Mouse (Mus musculus) brain, adult 10 weeks (tissue): ENCODE data around the gene Actr2. TPM values are rescaled to one million over a fixed set of nuclear protein-coding genes. Genes with fewer than 3 reads are reported as not detected.

ENCODE experiments used
- polyA plus RNA-seq: library from polyadenylated mRNA; stranded (reverse); fragments of 350-450 nt; fragmentation: Illumina TruSeq; extraction: RNeasy Lipid Tissue Mini Kit (QIAGEN cat#74804); gene quantifications from one replicate; pipeline ENCODE4 v1.2.3, GENCODE M21; 2015; ENCODE audit warnings: low read depth, low replicate concordance

Actr2 gene
- 225 TPM for polyA plus RNA-seq

DNA sequence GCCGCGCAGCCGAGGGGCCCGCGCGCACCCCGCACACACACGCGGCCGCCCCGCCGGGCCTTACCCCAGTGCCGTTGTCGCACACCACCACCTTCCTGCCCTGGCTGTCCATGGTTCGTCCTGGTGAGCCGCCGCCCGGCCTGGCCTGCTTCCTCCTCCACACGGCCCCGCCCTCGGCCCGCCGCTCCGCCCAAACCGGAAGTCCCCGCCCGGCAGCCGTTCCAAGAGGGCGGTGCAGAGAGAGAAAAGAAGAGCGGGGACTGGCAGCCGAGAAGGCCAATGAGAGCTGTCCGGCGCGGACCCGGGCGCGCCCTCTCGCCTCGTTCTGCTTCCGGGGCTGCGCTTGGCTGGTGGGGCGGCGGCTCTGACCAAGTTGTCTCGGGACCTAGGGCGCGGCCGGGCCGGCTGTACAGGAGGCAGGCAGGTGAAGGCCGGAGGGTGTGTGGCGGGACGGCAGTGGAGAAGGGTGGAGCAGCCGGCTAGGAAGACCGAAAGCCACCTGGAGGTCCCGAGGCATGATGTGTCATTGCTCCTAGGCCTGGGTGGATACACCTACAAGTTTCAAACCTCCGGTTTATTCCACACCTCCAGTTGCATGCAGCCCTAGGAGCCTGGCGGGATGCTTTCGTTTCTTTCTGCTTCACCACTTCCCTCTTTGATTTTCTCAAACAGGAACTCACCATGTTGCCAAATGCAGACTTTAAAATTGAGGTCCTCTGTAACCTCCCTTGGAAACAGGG is at the start of gene Actr2:
TSS of gene Actr2 (minus strand) at position 173 of the 740 bp plus-strand sequence.

Other genes starting within 250 kb of the Actr2 start
- gene Spred2, start 188.5 kb downstream of the Actr2 start, polyA plus RNA-seq, result 46.1 TPM
- 230 TPM for gene Rab1a, start 88.5 kb upstream of the Actr2 start, polyA plus RNA-seq
- 18.8 TPM for gene Cep68, start 136.5 kb upstream of the Actr2 start, polyA plus RNA-seq
- 41.1 TPM for gene Slc1a4, start 219.8 kb upstream of the Actr2 start, polyA plus RNA-seq